ENCODE assay signal across 24 mouse cellular contexts in genomic region chr2:124236831-124237230, GRCm38 (mm10).
DNase-seq lines count a peak whose midpoint lies in the region; ATAC-seq and TF ChIP-seq lines count a peak whose summit lies in the region.
"Had no signal": no experiment of that assay in that cellular context is flagged by ENCODE, and none has a peak within 500 bp of the region (broad histone marks: within the 10 kb centered on the region; RNA-seq: fewer than 3 reads in every experiment).

No protein-coding gene starts in this region.

- H3K4me2 ChIP-seq in forebrain, embryonic 14.5 days (ENCODE audit: low read length), result no peak overlapping the region
- no peak overlapping the region for H3K4me2 ChIP-seq in forebrain, embryonic 12.5 days
- no peak overlapping the region for H3K4me2 ChIP-seq in hindbrain, postnatal 0 days (ENCODE audit: low read depth, low read length)
- no peak overlapping the region for H3K4me2 ChIP-seq in hindbrain, embryonic 12.5 days (replicated peaks)
- H3K4me2 ChIP-seq: embryonic facial prominence, embryonic 13.5 days; embryonic facial prominence, embryonic 15.5 days had no signal

- H3K4me3 ChIP-seq in forebrain, embryonic 14.5 days (ENCODE audit: low read depth, low read length), result no peak overlapping the region
- H3K4me3 ChIP-seq in forebrain, embryonic 12.5 days (replicated peaks), result no peak overlapping the region
- H3K4me3 ChIP-seq in hindbrain, postnatal 0 days (ENCODE audit: low read length), result no peak overlapping the region
- no peak overlapping the region for H3K4me3 ChIP-seq in hindbrain, embryonic 12.5 days
- no peak overlapping the region for H3K4me3 ChIP-seq in gastrocnemius, adult 2 months
- H3K4me3 ChIP-seq: embryonic facial prominence, embryonic 13.5 days; embryonic facial prominence, embryonic 15.5 days; erythroblast, embryonic 14.5 days; forebrain, embryonic 10.5 days had no signal

- no peak for TF ChIP-seq POLR2A in brain, embryonic 14.5 days (IDR thresholded peaks at IDR 0.05; ENCODE audit: borderline replicate concordance, extremely low read depth, insufficient read depth, insufficient read length, poor library complexity, severe bottlenecking)

- H3K27ac ChIP-seq in forebrain, embryonic 14.5 days (ENCODE audit: low read depth, low read length), result no peak overlapping the region; the same call in 1 of the 2 replicates
- no peak overlapping the region for H3K27ac ChIP-seq in forebrain, embryonic 12.5 days
- no peak overlapping the region for H3K27ac ChIP-seq in hindbrain, postnatal 0 days
- no peak overlapping the region for H3K27ac ChIP-seq in hindbrain, embryonic 12.5 days
- H3K27ac ChIP-seq in gastrocnemius, adult 2 months, result no peak overlapping the region
- H3K27ac ChIP-seq: embryonic facial prominence, embryonic 13.5 days; embryonic facial prominence, embryonic 15.5 days; forebrain, embryonic 10.5 days had no signal

- 77% methylated on average over 1 of the region's 1 CpGs for WGBS in forebrain, embryonic 14.5 days
- 97% methylated on average over 1 of the region's 1 CpGs for WGBS in forebrain, embryonic 12.5 days
- WGBS in hindbrain, postnatal 0 days, result 85% methylated on average over 1 of the region's 1 CpGs
- WGBS in hindbrain, embryonic 12.5 days, result 97% methylated on average over 1 of the region's 1 CpGs

- no peak overlapping the region for H3K9ac ChIP-seq in forebrain, embryonic 14.5 days (ENCODE audit: low read length)
- no peak overlapping the region for H3K9ac ChIP-seq in forebrain, embryonic 12.5 days
- H3K9ac ChIP-seq in hindbrain, postnatal 0 days (replicated peaks; ENCODE audit: low read length), result no peak overlapping the region
- H3K9ac ChIP-seq in hindbrain, embryonic 12.5 days, result no peak overlapping the region
- H3K9ac ChIP-seq: embryonic facial prominence, embryonic 13.5 days; embryonic facial prominence, embryonic 15.5 days had no signal

- intact Hi-C loops in gastrocnemius, adult 2 months (cut with DNase I), result no loop called here

- DNase-seq in forebrain, embryonic 14.5 days (ENCODE audit: low spot score), result peak; percentile 53
- peak; percentile 34 for DNase-seq in hindbrain, postnatal 0 days (ENCODE audit: low spot score)
- DNase-seq in MN1 (ENCODE audit: low spot score), result peak; percentile 54
- peak; percentile 70 for DNase-seq in brain, embryonic 14.5 days (ENCODE audit: low read depth)
- no peak for DNase-seq in gastrocnemius, adult 2 months
- DNase-seq: adrenal gland, adult 8-10 months; adrenal gland, postnatal 14 days; adrenal gland, postnatal 36 days; cerebellum, adult 11 months; cerebellum, adult 18-20 months; cerebellum, adult 8-10 months; cerebellum, adult 9-11 months; cerebellum, postnatal 14 days; cerebellum, postnatal 36 days; embryo, embryonic 11 days had no signal

- no peaks in the 10 kb centered on the region for H3K27me3 ChIP-seq in forebrain, embryonic 14.5 days (replicated peaks; ENCODE audit: control insufficient read depth, insufficient read depth, low read length)
- H3K27me3 ChIP-seq in forebrain, embryonic 12.5 days, result no peaks in the 10 kb centered on the region
- H3K27me3 ChIP-seq in hindbrain, postnatal 0 days (ENCODE audit: insufficient read depth, low read length), result no peaks in the 10 kb centered on the region
- H3K27me3 ChIP-seq in hindbrain, embryonic 12.5 days, result no peaks in the 10 kb centered on the region
- H3K27me3 ChIP-seq: embryonic facial prominence, embryonic 13.5 days; embryonic facial prominence, embryonic 15.5 days; Patski had no signal

- H3K36me3 ChIP-seq in forebrain, embryonic 14.5 days (ENCODE audit: control insufficient read depth, insufficient read depth, low read length), result no peaks in the 10 kb centered on the region
- no peaks in the 10 kb centered on the region for H3K36me3 ChIP-seq in forebrain, embryonic 12.5 days (replicated peaks)
- no peaks in the 10 kb centered on the region for H3K36me3 ChIP-seq in hindbrain, postnatal 0 days (ENCODE audit: insufficient read depth, low read length)
- H3K36me3 ChIP-seq in hindbrain, embryonic 12.5 days, result no peaks in the 10 kb centered on the region
- H3K36me3 ChIP-seq: embryonic facial prominence, embryonic 13.5 days; embryonic facial prominence, embryonic 15.5 days; forebrain, embryonic 10.5 days had no signal

- TF ChIP-seq CTCF in hindbrain, postnatal 0 days (IDR thresholded peaks at IDR 0.05; ENCODE audit: low read depth), result no peak
- TF ChIP-seq CTCF in brain, embryonic 14.5 days (IDR thresholded peaks at IDR 0.05; ENCODE audit: borderline replicate concordance, extremely low read depth, insufficient read depth, insufficient read length), result no peak
- no peak for TF ChIP-seq CTCF in gastrocnemius, adult 2 months (IDR thresholded peaks at IDR 0.05)

- no peaks in the 10 kb centered on the region for H3K9me3 ChIP-seq in forebrain, embryonic 14.5 days (replicated peaks; ENCODE audit: control insufficient read depth, low read length)
- no peaks in the 10 kb centered on the region for H3K9me3 ChIP-seq in forebrain, embryonic 12.5 days
- H3K9me3 ChIP-seq in hindbrain, postnatal 0 days (ENCODE audit: low read length), result no peaks in the 10 kb centered on the region
- H3K9me3 ChIP-seq in hindbrain, embryonic 12.5 days (replicated peaks), result no peaks in the 10 kb centered on the region
- H3K9me3 ChIP-seq: embryonic facial prominence, embryonic 13.5 days; embryonic facial prominence, embryonic 15.5 days; forebrain, embryonic 10.5 days had no signal

- ATAC-seq in forebrain, embryonic 14.5 days, result peak; percentile 32; the same call in 1 of the 2 replicates
- no peak for ATAC-seq in forebrain, embryonic 12.5 days (ENCODE audit: low FRiP score)
- no peak for ATAC-seq in hindbrain, postnatal 0 days
- no peak for ATAC-seq in hindbrain, embryonic 12.5 days (ENCODE audit: low FRiP score)
- ATAC-seq: activated CD4-positive, CD25-positive, alpha-beta regulatory T cell, adult 4 months; forebrain, embryonic 16.5 days; Patski had no signal

- peaks cover 16% of the 10 kb centered on the region for H3K4me1 ChIP-seq in forebrain, embryonic 14.5 days (ENCODE audit: control insufficient read depth, insufficient read depth, low read length)
- H3K4me1 ChIP-seq in forebrain, embryonic 12.5 days, result peaks cover 14% of the 10 kb centered on the region
- H3K4me1 ChIP-seq in hindbrain, postnatal 0 days (ENCODE audit: insufficient read depth, low read length), result peaks cover 14% of the 10 kb centered on the region; the same call in 1 of the 2 replicates
- no peaks in the 10 kb centered on the region for H3K4me1 ChIP-seq in hindbrain, embryonic 12.5 days
- H3K4me1 ChIP-seq: embryonic facial prominence, embryonic 13.5 days; embryonic facial prominence, embryonic 15.5 days had no signal
